Mouse (Mus musculus) erythroid progenitor cell, adult 5-6 weeks (primary cell): ENCODE data around the gene Lmntd1. TPM values are rescaled to one million over a fixed set of nuclear protein-coding genes. Genes with fewer than 3 reads are reported as not detected.
"Not testable (repeated sequence)": the region's sequence is repeated elsewhere in the genome, so short reads cannot be mapped to it uniquely, and the experiment has no call there.

Experiments
- ATAC-seq: replicated peaks from 2 replicates; pipeline ENCODE4 v1.8.0; 2016; ENCODE audit warnings: moderate number of reproducible peaks, mild to moderate bottlenecking, moderate TSS enrichment, inconsistent platforms; ENCODE audit not compliant: poor library complexity, low FRiP score, severe bottlenecking
- total RNA-seq, 2 experiments: library from RNA; stranded (forward) in 1 of 2; stranded (reverse) in 1 of 2; fragments of 150-400 nt in 1 of 2; fragments of 186-747, 209-891 nt in 1 of 2; gene quantifications; 2 replicates each; pipeline versions ENCODE4 v1.2.3 to v1.2.4; 2015 to 2017; ENCODE audit warnings: low replicate concordance in 2 of 2

Lmntd1 gene
- total RNA-seq, 2 experiments from 2014 or later: not detected

DNA sequence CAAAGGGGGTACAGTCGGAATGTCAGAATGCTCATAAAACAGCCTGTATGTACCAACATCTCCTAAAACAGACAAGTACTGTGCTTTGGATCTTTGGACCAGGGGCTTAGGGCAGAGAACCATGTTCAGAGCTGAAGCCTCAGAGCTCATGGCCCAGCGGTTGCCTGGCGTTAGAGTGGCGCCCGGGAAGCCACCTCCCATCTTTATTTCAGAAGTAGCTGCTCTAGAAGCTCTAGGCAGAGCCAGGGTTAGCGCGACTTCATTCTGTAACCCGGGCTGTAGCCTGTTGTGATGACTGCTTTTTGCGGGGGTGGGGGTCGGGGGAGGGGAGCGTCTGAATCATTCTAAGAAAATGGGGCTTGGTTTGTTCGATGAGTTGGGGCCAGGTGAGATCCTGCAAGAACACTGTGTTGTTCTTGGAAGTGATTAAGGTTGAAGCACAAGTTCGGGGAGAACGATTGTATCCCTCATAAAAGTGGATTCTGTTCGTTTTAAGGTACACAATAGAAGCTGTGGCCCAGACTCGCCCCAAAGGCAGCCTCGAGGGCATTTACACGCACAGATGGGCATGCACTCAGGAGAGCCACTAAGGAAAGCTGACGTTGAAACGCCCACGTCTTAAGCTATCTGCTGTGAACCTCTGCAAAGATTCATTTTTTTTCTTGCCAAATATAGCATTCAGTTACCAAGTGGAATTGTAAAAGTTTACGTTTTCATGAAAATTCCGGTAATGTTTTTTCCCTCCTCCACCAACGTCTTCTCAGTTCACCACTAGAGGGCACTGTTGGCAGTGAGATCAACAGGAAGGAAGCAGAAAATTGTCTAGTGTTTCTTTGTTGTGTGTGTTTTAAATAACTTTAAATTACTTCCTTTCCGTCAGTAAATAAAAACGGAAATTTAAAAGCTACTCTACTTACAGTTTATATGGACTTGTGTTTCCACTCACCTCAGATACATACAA is 254.4 kb downstream of the Lmntd1 start:
- ATAC-seq: no peak

GRCm38 (mm10) chr6:145358001-145358400 is 256.1 kb downstream of the Lmntd1 start:
- ATAC-seq: no peak

DNA sequence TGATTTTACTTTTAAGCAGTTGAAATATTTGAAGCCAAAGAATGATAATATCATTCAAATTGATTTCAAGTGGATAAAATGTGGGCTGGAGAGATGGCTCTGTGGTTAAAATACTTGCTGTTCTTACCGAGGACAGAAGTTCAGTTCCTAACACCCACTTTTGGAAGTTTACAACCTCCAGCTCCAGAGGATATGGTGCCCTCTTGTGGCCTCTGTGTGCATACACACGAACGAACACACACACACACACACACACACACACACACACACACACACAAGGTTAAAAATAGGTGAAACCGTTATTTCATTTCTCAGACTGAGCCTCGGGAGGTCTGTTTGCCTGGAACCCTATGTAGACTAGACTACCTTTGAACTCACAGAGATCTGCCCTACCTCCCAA is 260.3 kb downstream of the Lmntd1 start:
- no peak for ATAC-seq

- no peak for ATAC-seq
Measured at GRCm38 (mm10) chr6:145352705-145353104, 261.4 kb downstream of the Lmntd1 start.

DNA sequence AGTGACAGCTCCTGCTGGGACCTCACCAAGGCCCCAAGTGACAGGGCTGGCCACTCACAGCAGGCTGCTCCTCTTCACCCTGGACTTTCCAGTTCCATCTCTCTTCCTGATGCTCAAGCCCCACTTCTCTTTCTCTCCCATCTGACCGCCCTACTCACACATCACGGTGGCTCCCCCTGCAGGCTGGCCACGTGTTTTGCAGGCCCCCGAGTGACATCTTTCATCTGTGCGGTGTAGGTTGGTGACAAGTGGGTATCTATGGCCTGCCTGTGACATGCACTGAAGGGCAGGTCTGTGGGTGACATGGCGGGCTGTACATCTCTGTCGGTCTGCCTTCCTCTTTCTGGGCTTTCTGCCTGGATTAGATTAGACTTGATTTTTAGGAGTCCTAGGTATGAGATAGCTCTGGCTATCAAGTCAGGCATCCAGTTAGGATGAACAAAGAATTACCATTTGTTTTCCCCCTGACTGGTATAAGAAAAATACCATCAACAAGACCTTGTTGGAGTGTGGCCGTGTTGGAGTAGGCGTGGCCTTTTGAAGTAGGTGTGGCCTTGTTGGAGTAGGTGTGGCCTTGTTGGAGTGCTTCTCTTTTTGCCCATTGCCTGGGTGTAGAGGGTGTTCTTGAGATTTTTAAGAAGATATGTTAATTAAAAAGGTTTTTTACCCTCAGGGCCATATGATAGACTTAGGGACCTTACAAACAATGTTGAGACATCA is 265.8 kb downstream of the Lmntd1 start:
- no peak for ATAC-seq

GRCm38 (mm10) chr6:145347641-145348040 is 266.5 kb downstream of the Lmntd1 start:
- no peak for ATAC-seq

GRCm38 (mm10) chr6:145346789-145347557 is 267.1 kb downstream of the Lmntd1 start:
- no peak for ATAC-seq

DNA sequence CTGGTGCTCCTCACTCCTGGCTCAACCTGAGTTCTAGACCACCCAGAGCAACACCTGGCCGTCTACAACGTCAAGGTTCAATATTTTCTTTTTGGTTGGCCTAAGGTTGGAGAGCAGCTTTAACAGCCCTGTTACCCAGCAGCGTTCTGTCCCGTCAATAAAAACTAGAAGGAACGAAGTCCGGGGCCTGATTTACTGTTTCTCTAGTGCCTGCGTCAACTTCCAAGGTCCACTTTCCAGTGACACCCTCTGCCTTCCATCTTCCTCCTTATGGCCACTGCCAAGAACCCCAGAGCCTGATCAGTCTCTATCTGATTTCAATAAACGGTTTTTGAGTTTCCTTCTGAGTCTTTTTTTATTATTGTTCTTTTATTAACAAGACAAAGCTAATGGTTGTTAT is 267.8 kb downstream of the Lmntd1 start:
- no peak for ATAC-seq

DNA sequence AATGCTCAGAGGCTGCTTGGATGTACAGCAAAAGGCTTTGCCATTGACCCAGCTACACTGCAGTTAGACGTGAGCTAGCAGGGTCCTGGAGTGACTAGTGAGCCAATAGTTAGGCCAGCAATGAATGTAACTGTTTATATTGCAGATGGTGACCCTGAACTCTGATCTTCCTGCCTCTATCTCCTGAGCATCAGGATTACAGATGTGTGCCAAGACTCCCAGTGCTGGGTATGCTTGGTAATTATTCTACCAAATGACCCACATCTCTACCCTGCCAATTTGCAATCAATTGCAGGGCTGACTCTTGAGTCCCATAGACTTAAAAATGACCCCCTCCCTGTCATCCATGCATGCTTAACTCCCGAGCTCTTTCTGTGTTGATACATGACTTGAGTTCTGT is 269.4 kb downstream of the Lmntd1 start:
- no peak for ATAC-seq

GRCm38 (mm10) chr6:145343457-145343856 is 270.7 kb downstream of the Lmntd1 start:
- ATAC-seq: no peak

- ATAC-seq: no peak
Measured at GRCm38 (mm10) chr6:145342836-145343235, 271.3 kb downstream of the Lmntd1 start.

GRCm38 (mm10) chr6:145341301-145342193 is 272.6 kb downstream of the Lmntd1 start:
- ATAC-seq: peak; percentile 65

DNA sequence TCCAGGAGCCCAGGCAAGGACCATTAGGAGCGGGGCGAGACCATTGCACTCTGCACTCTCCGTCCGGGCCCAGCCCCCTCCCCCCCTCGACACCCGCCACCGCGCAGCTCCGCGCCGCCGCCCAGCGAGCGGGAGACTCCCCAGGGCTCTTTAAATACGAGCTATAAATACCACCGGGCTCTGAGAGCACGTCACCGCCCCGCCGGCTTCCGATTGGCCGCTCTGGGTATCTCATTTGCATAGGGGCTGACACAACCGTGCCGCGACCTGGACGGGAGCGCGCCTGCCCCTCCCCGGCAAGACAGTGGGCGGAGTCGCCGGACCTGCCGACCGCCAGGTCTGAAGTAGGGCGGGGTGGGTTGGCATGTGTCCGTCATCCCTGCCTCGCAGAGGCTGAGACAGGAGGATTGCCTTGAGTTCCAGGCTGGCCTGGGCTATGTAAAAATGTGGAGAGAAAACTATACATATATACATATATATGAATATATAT is 273.4 kb downstream of the Lmntd1 start:
- peak; percentile 97 for ATAC-seq

GRCm38 (mm10) chr6:145339956-145340656 is 274.0 kb downstream of the Lmntd1 start:
- no peak for ATAC-seq

DNA sequence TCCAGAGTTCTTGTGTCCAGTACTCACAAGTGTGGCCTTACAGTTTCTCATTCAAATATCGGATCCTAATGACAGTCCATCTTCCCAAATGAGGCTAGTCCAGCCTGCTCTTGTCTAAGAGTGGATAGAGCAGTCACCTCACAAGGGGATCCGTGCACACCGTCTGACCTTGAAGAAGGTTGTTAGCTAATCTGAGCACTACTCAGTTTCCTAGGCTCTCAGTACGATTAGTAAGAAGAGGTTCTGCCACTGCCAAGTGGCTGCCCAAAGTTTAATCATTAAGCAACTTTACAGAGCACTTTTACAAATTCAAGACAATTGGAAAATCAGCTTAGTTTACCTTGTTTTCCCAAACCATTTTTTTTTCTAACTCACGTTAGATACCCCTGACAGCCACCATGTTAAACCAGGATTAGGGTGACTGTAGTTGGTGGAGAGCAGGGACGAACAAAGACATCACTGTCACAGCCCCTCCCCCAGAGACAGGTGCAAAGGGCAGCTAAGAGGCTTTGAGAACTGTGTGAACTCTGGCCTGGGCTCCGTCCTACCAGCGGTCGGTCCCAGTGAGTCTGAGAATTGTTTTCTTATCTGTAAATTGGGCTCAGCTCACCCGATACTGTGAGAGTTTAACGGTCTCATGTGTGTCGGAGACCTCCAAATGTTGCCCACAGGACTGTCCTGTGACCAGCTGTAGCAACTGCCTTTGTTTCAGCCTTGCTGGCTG is 275.4 kb downstream of the Lmntd1 start:
- no peak for ATAC-seq

GRCm38 (mm10) chr6:145337521-145337920 is 276.6 kb downstream of the Lmntd1 start:
- ATAC-seq: not testable (repeated sequence)

DNA sequence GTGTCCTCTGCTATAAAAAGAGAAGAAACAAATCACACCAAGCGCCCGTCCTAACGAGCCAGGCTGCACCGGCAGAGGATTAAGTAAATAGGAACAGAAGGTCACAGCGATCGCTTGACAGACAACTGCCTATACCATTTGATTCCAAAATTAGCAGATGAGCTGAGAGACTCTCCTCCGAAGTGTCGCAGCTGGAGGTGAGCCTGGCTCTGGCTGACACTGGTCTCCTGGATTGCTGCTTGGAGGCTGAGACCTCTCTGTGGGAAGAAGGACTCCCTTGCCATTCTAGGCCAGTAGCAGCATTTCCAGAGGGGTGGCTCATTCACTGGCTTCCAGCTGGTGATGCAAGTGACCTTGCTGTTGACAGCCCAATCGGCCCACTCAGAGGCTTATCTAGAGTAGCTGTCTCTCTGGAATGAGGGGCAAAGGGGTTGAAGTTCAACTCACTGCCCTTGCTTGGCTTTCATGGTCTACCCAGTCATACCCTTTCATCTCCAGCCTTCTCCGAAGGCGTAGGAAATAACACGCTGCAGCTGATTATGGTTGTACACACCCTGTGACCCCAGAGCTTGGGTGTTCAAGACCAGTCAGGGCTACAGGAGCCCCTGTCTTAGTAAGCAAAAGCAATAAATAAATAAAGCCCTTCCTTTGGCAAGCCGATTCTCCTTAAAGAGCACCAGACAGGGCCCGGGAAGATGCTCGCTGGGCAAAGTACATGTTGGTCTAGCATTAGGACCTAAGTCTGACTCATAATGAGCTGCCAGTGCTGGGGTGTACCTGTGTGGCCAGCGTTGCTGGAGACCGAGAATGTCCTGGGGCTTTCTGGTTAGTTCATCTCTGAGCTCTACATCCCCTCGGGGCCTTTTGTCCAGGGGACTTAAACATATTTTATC is 278.0 kb downstream of the Lmntd1 start:
- no peak for ATAC-seq
